Mouse (Mus musculus) lung, postnatal 36 days (tissue): ENCODE results near the gene Cenpx.
A peak's percentile ranks its signal among the peaks of the same experiment; 100 is the strongest.
"Not testable (repeated sequence)": the region's sequence is repeated elsewhere in the genome, so short reads cannot be mapped to it uniquely, and the experiment has no call there.

Experiments used
- DNase-seq: peaks from one replicate; pipeline ENCODE4 v3.0.0; 2022; ENCODE audit warnings: mixed read lengths

Gene Cenpx

DNA sequence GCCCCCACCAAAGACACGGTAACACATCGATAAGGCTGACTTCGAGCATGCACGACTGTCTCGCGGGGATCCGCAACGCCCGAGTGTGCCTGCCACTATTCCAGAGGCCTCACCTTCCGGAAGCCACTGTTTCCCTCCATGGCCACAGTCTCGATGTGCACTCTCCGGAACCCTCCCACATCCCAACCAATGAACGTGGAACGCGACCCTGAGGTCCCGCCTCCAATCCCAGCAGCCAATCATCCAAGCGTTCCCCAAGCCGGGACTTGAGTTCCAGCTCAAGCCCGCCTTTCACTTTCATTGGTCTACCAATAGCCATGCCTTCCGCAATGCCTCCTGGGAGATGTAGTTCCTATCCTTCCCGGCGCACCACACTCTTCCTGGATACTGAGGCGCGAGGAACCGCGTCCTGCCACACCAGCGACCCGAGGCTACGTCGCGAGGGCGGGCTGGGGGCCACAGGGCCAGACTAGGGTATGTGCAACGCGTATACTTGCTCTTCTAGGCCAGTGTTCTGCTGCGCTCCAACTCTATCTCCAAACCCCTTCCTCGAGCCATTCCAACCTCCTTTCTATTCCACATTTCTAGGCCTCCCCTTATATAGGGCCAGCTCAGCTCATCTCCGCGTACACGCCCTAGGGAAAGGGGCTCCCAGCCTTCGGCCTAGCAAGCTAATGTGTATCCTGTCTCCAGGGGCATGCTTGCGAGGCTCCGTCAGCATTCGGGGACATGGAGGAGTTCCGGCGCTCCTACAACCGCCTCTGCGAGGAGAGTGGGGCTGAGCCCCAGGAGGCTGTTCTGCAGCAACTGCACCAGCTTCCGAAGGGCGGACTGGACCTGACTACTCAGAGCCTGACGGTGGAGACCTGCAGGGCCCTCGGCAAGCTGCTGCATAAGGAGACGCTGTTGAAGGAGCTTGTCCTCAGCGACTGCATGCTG is at the start of gene Cenpx, which contains the start of gene Lrrc45:
Gene Cenpx (minus strand): TSS at position 159 of the 939 bp plus-strand sequence.
Gene Lrrc45 (plus strand): TSS at position 346 of the 939 bp plus-strand sequence.
- DNase-seq, result peak; percentile 100

DNA sequence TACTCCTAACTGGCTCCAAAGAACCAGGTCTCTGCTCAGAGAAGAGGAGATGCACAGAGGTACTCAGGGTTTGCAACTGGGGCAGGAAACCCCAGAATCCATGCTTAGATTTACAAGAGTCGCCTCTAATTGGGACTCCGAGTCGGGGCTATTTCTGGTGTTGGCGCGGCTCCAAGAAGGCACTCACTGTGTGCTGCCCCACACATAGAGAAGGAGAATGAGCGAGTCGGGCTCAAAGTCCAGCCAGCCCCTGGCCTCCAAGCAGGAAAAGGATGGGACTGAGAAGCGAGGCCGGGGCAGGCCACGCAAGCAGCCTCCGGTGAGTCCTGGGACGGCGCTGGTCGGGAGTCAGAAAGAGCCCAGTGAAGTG is 49.1 kb upstream of the Cenpx start, which contains the start of gene Hmga1b:
Gene Hmga1b (plus strand): TSS at position 123 of the 370 bp plus-strand sequence.
- DNase-seq, result not testable (repeated sequence)

DNA sequence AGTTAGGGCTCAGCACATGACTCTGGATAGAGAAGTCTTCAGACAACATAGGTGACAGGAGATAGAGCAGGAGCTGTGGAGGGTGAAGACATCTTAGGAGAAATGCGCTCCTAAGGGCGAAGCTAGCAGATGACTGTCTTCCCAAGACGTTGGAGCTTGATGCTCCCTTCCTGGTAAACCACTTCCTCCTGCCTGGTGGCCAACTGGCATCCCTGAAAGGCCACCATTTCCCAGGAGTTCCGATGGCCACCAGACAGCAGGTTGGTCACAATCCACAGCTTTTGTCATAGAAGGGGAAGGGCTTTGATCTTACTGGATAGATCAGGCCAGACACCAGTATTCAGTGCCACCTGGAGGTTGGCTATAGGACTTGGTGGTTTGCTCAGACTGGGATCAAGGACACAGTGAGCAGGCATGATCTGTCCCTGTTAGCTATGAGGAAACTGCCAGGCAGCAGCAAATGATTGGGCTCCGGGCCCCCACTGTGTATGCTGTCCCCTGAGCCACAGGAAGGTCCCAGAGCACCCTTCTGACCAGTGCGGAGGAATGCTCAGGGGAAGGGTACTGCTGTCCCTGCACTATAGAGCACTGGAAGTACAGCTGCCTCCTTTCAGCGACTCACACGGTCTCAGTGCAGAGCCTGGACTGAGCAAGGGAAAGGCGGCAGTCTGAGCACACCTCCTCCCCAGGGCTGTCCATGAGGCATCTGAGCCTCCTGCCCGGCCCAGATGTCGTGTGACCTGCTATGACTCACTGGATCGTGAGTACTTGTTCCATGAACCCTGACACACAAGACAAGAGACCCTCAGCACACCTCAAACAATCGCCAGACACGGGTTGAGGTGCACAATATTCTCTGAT is 48.5 kb upstream of the Cenpx start:
- DNase-seq, result no peak

DNA sequence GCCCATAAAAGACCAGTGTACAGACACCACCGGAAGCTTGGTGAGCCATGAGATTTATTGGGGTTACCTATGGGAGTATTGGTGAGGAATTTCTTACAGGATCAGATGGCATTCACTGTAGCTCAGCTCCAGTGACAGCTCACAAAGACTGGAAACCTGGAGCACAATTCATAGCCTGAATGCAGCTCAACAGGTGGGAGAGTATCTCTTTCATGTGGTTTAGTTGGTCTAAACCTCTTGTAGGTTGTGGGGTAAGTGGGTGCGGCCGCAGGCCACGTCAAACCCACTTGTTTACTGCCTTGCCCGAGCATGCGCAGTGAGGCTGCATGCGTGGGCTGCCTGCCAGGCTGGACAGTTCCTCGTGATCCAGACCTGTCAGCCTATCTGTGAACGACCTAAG is 46.7 kb upstream of the Cenpx start:
- DNase-seq, result no peak

DNA sequence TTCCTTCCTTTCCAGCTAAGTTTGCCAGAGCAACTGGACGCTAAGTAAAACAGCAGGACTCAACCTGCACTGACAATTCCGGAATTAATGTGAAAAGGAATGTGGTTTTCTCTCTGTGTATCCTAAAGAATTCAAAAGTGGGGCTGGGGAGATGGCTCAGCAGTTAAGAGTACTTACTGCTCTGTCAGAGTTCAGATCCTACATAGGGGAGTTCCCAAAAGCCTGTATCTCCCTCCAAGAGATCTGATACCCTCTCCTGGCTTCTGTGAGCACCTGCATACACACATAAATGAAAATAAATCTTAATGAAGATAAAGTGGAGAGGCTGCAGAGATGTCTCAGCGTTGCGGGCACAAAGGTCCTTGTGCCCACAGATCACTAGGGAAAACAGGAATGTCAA is 38.1 kb upstream of the Cenpx start:
- no peak for DNase-seq

DNA sequence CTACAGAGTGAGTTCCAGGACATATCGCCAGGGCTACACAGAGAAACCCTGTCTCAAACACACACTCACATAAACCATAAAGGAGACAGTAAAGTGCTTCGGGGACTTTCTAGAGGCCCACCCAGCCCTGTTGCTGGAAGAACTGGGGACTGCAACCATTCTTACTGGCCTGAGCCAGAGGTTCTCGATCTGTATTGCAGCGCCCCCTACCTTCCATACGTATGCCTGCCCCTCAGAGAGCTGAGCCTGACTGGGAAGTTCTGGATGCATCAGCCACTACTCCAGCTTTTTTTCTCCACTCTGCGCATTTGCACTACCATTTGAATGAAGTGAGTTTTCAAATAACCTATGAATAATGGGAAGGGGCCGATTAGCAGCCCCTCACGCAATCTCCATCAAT is 35.9 kb upstream of the Cenpx start:
- DNase-seq, result peak; percentile 79

DNA sequence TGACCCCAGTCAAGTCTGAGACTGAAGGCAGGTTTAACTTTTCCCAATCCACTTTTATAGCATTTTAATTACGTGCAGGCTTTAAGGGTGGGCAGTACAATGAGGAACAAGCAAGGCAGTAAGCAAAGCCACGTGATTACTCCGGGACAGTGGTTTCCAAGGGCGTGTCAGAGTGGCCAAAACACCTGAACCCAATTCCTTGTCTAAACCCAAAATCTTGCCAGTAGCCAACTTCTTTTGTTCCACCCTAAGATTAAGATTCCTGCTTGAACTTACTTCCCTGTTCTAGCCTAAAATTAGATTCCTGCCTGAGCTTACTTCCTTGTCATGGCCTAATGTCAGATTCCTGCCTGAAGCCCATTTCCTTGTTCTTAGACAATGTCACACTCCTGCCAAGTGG is 34.4 kb upstream of the Cenpx start:
- DNase-seq, result peak; percentile 60

DNA sequence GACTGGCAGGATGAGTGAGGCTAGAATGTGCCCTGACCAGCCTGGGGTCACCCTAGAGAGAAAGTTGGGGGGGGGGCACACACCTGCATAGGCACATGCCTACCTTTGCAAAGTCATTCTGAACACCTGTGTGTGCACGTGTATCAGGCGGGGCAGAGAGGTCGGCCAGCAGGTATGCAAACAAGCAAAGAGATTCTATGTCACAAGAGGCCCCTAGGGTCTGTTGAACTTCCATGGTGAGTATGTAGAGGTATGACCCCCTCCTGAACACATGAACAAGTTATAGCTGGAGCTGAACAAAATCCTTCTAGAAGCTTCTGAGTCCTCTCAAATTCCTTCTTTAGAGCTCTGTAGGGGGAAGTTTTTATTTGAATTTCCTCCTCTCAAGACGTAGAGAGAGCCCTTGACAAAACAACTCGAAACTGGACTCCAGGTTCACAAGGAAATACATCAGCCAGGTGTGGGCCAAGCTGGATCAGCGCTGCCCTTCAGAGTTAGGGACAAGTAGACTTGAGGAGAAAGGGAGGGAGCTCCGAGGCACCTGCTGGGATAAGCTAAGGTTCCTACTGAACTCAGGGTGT is 30.7 kb upstream of the Cenpx start:
- peak; percentile 91 for DNase-seq

DNA sequence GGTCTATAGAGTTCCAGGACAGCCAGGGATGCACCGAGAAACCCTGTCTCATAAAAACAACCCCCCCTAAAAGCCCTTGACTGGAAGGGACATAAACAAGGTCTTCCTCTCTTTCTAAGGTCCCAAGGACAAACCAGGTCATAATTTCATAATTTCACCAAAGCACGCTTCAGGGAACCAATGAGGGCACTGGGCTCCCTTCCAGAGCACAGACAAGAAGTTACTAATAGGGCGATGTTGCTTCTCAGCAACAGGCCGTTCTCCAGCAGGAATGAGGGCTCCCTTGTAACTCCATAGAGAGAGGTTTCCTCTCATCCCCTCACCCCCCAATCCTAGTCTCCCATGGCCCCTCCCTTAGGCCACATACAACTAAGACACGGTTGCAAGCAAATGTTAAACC is 27.4 kb upstream of the Cenpx start:
- no peak for DNase-seq

DNA sequence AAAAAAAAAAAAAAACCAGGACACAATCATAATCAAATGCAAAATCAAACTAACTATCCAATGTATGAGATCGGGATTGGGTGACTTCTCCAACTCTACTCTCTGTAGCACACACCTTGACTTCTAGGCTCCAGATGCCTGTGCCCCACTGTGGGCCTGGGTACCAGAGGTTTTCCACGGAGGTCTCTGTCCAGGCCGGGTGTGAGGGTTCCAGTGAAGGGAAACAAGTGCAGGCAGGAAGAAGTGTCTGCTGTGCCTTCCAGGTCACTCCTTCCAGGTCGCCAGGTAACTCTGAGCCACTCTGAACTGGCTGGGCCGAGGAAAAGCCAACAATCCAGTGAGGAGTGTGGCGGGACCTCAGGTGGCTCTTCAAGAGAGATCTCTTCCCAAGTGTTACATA is 22.9 kb upstream of the Cenpx start:
- no peak for DNase-seq

DNA sequence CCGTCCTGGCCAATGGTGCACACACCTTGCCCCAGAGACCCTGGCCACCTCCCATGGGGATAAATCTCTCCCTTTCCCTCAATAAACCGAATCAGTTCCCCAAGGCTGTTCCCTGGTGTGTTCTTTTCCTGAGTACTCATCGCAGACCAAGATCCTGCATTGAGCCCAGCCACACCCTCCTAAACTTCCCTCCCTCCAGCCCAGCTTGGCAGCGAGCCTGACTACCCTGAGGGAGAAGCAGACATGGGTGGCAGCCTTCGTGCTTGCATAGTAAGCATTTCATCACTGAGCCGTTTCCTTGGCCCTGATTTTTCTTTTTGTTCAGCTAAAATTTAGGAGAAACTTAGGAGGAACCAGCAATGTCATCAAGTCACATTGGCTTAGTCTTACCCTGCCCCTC is 20.0 kb upstream of the Cenpx start:
- DNase-seq, result peak; percentile 86

DNA sequence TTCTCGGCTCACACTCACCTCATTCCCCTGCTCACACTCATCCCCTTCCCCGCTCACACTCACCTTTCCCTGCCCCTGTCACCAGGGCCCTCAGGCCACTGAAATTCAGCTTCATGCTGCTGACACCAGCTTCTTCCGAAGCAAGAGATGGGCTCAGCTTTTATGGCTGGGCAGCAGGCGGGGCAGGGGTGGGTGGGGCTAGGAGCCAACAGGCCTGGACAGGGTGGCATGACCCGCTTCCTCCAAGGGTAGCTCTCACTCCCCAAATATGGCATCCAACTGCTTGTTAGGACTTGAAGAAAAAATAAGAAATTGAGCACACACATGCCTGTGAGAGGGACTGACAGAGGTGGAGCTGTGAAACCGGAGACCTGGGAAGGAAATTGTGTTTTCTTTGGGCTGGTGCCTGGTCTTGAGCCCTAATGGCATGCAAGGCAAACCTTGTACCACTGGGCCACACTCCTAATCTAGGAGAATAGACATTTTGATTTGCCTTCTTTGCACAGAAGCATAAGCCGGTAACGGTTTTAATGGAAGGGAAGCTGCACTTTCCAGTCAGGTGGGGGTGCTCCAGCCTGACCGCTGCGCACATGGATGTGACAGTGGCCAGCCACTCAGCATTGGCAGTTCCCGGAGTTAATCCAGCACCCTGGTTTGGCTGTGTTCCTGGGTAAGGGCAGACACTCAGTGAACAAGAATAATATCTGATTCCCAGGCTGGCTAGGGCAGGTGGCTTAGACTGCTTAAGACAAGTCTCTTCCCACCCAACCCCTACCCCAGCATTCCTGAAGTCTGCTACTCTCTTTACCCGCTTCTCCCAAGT is 18.5 kb upstream of the Cenpx start, which contains the start of gene Cbr2:
Gene Cbr2 (minus strand): TSS at position 257 of the 823 bp plus-strand sequence.
- peak; percentile 79 for DNase-seq

DNA sequence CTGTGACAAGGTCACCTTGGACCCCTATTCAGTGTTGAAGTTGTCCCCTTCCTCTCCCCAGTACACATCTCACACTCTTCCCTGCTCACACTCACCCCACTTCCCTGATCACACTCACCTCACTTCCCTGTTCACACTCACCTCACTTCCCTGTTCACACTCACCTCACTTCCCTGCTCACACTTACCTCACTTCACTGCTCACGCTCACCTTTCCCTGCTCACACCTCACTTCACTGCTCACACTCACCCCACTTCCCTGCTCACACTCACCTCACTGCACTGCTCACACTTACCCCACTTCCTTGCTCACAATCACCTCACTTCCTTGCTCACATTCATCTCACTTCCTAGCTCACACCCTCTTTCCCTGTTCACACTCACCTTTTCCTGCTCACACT is 17.9 kb upstream of the Cenpx start:
- no peak for DNase-seq

DNA sequence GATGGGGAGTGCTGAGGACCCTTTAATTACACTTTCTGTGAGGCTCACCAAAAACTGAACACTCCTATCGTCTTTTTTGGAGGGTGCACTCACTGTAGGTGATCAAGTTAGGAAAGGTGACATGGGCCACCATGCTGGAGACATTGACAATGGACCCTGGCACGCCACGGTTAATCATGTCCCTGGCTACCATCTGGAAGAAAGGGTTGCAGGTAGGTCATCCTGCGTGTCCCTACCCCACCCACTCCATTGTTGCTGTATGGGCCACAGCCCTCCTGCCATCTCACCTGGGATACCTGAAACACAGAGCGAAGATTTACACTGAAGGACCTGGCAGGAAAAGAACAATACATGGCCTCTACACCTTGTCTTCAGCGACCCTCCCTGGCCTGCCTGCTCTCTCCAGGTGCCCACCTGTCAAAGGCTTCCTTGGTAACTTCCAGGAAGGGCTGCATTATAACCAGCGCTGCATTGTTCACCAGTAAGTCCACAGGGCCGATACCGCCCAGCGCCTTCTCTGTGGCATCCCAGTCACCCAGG is 16.9 kb upstream of the Cenpx start:
- no peak for DNase-seq

DNA sequence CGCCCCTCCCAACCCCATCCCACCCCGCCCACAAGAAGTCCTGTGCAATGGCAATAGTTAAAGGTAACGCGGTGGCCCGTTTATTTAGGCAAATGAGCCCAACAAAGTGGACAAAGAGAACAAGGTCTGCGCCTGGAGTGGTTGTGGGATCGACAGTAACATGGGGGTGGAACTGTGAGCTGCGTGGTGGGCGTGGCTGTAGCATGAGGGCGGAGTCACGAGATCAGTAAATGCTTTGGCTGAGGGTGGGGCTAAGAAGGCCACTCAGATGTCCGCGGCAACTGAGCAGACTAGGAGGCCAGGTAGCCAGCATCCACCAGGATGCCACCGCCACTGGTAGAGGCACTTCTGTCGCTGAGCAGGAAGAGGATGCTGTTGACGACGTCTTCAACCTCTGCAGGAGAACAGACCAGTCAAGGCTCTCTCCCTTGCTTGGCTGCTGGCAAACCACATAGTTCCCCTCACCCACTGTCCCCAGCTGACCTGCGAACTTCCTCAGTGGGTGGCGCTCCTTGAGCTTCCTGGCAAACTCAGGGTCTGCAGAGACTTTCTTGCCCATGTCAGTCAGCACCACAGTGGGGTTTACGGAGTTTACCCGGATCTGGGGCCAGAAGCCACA is 16.0 kb upstream of the Cenpx start:
- DNase-seq, result peak; percentile 88

DNA sequence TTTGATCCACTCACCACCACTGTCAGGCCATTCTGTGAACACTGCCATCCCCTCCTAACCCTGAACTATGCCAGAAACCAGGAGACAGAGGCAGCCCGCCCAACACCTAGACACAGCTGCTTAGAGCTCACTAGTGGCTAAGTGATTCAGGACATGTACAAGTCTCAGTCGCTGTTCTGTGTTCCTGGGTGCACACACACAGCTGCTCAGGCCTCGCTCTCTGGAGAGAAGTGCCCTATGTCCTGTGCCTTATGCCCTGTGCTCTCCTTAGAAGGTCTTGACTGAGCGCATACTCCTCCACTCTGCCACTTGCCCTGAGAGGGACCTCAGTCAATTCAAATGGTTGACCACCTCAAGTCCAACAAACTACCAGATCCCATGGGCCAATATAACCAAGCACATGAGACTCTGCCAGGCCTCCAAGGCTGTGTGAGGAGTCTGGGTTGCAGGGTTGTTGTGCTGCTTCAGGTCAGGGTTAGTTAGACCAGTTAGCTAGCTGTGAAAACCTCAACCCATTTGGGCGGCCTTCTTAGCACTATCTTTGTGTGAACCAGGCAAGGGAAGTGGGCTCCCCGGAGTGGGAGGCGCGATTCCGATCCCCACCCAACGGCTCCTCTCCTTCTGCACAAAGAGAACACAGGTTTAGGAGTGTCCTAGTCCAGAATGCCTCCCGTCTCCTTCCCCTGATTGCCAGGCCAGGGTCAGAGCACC is 15.1 kb upstream of the Cenpx start:
- DNase-seq, result peak; percentile 47

DNA sequence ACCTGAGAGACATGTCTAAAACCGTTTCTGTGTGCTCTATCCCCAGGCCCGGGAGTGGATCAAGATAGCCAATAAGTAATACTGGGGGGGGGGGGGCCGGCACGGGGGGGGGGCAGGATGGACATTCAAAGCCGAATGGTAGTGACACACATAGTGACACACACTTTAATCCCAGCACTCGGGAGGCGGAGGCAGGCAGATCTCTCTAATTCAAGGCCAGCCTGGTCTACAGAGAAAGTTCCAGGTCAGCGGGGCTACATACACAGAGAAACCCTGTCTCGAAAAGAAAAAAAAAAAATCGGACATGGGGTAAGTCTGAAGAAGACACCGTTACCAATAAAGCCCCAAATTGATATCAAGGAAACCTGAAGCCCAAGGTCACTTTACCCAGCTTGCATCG is 14.0 kb upstream of the Cenpx start:
- peak; percentile 68 for DNase-seq

DNA sequence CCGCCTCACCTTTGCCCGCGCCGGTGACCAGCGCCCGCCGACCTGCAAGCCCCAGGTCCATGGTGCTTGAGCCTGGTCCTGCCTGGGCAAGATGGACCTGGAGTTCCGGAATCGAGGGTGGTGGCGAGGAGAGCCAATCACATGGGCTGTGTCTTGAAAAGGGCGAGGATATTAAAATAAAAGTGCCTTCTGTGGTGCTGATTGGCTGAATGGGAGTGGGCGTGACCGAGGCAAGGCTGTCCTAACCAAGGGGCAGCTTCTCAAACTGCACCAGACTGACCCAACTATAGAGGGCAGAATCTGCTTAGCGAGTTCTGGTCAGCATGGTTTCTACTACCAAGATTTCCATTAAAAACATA is 13.6 kb upstream of the Cenpx start, which contains the start of gene Dcxr:
Gene Dcxr (minus strand): TSS at position 113 of the 359 bp plus-strand sequence.
- DNase-seq, result peak; percentile 98

DNA sequence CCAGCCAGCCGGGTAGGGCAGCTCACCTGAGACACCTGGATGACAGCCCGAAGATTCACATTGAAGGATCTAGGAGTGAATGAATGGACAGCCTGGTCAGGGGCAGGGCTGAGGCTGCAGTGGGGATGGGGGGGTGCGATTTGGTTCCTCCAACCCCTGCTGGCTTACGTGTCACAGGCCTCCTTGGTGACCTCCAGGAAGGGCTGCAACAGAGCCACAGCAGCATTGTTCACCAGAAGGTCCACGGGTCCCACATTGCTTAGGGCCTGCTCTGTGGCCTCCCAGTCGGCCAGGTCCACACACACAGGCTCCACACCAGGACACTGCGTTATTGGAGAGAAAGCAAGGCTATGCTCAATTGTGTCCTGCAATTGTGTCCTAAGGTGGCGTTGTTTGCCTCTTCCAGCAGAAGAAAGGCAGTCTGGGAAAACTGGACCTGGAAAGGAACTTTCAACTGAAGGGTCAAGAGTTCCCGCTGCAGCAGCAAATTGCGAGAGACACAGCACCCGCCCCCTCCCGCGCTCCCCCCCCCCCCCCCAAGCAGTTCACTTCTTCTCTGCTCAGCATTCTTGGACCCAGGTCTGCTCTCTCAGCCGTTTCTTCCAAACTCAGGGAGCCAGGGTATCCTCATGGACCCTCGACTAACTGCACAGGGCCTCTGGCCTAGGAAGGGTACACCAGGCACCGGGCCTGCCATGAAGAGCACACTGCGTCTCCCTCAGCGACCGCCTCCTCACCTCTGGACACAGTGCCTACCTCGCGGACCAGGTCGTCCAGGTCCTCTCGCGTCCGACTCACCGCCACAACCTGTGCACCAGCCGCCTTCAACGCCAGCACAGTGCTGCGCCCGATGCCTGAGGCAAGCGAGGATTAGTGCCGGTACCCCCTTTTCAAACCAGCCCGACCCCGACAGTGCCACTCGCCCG is 13.0 kb upstream of the Cenpx start:
- DNase-seq, result peak; percentile 27

DNA sequence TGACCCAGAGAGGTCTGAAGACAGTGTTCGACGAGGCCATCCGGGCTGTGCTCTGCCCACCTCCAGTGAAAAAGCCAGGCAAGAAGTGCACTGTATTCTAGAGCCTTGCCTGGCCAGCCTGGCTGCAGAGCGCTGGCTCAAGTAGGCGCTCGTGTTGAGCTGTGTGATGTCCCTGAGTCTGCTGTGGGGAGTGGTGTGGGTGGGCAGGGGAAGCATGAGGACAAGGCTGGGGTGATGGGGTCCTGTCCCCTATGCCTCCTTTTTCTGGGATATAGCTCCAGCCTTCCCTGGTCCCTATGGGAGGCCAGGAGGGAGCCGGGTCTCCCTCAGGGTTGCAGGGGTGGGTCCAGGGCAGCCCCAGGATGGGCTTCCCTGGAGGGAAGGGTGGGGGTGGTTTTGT is 10.0 kb upstream of the Cenpx start:
- DNase-seq, result no peak
